Mouse (Mus musculus) ovary, postnatal 10 days (tissue): Measurements from ENCODE around the gene Rasgef1b.

Experiments used
- DNase-seq: peaks from one replicate; pipeline ENCODE4 v3.0.0; 2022; ENCODE audit warnings: low spot score

Gene Rasgef1b

DNA sequence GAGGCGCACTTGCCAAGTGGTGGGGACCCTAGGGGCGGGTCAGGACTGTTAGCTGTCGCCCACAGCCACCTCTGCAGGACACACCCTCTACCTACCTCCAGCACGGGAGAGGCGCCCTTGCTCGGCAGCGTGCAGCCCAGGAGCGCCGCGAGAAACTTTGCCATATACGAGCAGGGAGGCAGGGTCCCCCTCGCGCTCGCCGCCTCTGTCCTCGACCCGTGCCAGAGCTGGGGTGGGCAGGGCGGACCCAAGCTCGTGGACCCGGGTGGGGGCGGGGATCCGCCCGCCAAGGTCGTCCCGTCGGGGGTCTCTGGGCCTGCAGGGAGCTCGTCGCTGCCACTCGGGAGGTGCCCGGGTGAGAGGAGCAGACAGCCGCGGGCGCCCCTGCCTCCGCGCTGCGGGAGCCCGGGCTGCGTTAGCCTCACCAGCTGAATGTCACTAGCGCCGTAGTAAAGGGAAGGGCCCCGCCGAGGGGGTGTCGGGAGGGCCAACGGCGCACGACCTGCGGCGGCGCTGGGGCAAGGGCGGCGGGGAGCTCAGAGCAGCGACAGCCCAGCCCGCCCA, at the start of gene Rasgef1b:
TSS of gene Rasgef1b (minus strand) at position 417 of the 564 bp plus-strand sequence.
- peak; percentile 45 for DNase-seq

DNA sequence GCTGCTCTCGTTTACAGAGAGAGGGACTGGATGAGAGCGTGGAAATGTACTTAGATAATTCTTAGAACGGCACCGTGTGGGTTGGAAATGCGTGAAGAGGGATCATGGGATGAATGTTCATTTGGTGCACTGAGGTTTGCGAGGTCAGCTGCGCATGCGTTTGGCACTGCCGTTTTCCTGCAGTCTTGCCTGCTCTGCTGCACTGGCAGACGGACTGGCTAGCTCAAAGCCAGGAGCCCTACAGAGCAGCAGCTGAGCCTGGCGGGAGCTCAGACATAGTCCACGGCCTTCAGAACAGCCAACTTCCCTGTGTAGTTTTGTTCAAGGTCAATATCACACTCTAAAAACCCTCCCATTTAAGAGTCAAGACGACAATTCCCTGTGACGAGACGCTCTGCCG, 46.5 kb upstream of the Rasgef1b start:
- no peak for DNase-seq

DNA sequence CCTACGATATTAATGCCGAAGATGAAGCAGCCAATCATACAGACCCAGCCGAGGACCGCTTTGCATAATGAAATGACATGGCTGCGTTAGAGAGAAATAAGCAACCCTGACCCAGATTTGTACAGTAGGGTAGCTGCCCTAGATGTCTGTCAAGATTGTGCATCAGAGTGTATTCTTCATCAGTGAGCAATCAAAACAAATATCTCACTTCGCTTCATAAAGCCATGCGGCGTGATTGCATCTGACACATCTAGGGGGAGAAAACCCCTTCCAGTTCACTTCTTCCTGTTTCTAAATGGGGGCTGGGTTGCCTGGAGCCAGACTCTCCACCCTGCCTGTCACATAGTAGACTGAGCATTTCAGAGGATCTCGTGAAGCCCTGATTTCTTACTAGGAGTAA, 44.4 kb upstream of the Rasgef1b start:
- no peak for DNase-seq

DNA sequence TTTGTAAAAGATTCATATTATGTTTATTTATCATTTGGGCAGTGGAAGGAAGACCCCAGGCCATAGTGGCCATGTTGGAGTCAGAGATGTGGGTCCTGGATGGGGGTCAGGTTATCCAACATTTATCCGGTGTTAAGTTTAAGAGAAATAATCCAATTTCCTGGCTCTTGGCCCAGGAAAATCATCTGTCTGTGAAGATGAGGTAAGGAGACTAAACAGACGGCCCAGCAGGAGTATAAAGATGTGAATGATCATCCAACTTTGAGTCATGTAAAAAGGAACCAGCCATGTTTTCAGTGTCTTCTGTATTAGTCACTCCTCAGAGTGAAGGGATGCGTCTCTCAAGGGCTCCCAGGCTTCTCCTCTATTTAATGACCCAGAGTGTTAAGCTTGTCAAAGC, 35.4 kb upstream of the Rasgef1b start:
- DNase-seq: no peak

DNA sequence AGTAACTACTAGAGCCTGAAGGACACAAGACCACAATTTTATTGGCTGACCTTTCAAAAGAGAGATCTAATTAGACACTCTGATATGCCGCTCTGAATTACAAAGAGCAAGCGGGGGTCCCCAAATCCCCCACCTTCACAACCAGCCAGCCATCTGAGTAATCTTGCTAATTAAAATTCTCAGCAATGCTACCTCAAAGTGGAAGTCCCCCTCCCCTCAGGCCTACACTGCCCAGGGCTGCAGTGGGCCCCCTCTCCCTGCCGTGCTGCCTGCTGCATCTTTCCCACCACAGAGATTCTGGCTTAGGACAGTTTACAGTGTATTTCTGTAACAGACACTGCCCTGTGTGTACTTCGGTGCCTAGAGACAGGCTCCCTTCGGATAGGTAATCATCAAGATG, 30.0 kb upstream of the Rasgef1b start:
- no peak for DNase-seq

DNA sequence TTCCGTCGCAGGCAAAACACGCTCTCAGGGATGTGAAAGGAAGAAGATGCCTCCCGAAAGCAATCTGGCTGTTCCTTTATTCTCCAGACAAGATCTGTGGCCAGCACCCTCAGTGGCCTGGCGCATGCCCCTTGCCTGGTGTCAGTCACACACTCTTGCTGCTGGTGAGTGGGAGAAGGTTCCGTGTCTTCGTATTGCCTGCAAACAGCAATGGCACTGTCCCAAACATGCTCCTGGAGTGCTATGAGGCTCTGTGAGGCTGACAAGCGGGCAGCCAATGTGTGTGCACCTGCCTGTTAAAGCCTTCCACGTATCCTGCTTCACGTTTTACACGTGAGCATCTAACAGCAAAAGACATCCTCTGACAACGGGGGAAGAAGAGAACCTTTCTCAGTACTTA, 25.0 kb upstream of the Rasgef1b start:
- no peak for DNase-seq

DNA sequence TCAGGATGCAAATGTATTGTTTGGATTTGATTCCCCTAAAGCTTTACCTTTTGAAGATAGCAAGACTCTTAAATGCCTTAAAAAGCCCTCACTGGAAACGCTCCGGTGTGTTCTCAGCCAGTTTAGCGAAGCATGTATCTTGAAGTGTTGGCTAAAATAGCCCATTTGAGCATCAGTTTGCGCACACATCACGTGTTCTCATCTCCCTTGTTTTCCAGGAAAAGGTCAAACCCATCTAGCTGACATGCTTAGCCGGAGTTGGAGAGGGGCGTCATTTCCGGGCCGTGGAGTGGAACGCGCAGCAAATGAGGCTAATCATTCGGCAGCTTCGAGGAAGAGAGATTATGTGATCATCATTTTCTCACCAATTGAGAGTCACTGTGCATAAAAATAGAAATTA, 24.5 kb upstream of the Rasgef1b start:
- DNase-seq: no peak

DNA sequence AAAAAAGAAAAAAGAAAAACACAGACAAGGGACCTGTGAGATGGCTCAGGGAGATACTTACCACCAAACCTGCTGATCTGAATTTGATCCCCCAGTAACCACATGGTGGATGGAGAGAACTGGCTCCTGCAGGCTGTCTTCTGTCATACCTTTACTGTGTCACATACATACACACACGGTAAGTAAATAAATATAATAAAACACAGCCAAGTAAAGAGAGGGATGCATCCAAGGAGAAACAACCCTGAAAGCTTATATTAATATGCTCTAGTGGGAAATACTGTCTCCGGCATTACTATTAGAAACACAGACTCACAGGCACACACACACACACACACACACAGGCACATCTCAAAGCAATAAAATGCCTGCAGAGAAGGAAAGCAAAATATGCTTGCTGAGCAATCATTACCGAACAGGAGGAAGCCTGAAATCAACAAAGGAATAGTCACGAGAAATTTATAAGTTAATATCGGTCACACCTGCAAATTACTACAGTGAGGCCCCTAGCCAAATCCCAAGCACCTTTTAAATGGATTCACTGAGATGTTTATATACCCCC, 23.9 kb upstream of the Rasgef1b start:
- DNase-seq: no peak

DNA sequence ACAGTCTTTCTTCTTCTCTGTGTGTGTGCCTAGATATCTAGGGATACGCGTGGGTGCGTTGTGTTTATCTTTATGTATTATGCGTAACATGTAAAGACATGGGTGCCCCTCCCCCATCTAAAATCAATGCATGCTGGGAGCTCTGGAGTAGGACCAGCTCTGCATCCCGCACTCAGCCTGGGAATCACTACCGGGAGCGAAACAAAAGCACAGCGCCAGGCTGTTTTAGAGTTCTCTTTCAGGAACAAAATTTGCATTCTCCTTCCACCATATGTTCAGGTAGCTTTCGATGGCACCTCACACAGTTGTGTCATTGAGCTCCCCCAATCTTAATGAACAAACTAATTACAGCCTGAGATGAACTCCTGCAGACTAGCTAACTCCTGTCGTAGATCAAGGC, 19.6 kb upstream of the Rasgef1b start:
- DNase-seq: no peak

DNA sequence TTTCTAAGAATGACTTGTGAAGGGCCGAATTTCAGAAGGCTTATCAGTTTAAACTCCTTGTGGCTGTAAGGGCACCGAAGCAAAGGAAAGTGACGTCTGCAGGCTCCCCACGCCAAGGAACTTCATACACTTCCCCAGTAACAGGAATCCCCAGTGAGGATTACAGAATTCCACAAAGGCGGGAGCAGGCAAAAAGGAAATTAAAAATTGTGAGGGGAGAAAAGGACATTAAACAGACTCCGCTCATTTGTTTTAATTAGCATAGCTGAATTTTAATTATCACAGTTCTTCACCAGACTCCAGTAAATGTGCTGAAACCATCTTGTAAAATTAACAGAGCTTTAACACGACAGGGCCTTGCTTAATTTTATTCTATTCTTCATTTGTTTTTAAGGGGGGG, 17.2 kb upstream of the Rasgef1b start:
- no peak for DNase-seq

DNA sequence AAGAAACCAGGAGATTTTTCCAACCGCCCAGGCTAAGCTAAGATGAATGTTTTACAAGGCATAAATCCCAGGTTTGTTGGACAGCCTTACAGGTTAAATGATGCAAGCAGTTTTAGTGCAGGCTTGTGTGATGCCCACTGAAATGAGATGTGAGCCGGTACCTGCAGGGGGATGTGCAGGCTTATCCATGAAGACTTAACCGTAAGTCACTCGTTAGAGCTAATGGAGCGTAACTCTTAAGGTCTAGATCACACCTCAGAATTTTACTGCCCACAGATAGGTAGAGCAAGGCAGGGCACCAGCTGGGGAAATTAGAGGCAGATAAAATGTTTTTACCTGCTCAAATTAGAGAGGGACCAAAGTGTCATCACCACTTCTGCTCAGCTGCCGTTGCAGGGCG, 14.0 kb upstream of the Rasgef1b start:
- no peak for DNase-seq

DNA sequence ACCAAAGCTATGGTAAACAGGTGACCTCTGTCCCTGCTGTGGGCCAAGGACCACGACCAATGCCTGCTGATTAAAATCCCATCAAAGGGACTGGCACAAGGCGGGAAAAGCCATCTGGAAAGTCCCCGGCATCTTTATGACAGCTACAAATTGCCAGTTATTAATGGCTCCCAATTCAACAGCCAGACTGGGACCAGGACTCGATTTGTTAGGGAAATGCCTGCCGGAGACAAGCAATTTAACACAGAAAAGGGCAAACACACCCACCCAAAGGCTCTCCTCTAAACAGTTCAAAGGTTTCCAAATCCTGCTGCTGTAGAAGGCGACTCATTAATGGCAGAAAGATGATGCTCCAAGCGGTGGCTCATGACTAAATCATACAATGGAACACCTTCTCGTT, 13.2 kb upstream of the Rasgef1b start:
- no peak for DNase-seq

DNA sequence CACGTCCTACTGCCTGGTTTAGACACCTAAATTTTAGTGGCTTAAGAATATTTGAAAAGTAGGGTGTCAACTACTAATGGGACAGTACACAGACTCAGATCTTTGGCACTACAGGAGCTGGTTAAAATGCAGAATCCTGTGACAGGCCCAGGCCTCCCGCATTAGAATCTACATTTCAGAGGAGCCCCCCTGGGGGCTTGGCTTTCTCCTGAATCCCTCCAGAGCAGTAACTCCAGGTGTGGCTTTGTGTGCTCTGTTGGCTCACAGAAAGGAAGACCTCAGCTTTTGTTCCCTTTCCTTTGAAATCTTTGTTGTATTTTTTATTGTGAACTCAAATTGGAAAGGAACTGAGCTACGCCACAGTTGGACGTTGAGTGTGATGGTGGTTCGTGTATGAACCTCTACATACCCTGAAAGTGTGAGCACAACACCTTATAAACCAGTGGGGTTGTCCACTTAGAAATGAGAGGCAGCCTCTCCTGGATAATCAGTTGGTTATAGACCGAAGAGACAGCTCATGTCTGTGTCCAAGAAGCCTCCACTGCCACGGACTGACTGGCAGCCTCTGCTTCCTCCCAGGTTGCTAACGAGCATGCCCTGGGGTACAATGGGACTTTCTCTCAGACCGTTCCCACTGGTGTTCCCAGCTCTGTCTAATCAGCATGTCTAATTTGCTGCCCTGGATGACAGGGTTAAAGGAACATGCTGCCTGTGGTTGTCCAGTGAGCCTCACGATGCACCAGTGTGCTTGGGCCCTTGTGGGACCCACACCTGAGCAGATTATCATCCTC, 9.3 kb upstream of the Rasgef1b start:
- DNase-seq: no peak

DNA sequence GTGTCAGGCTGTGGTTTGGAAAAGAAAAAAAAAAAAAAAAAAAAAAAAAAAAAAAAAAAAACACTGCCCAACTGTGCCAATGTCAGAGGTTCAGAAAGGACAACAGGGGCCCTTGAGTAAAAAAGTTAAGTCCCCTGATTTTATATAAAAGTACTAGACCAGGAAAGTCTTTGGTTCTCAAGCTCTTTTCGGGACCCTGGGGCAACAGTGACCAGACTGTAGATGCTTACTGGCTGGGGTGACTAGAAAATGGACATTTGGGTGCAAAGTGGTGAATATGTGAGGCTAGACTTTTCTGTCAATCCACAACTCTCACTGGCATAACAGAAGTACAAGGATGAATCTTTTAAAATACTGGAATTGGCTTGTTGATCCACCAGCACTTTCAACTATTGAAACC, 1.1 kb upstream of the Rasgef1b start:
- DNase-seq: no peak

DNA sequence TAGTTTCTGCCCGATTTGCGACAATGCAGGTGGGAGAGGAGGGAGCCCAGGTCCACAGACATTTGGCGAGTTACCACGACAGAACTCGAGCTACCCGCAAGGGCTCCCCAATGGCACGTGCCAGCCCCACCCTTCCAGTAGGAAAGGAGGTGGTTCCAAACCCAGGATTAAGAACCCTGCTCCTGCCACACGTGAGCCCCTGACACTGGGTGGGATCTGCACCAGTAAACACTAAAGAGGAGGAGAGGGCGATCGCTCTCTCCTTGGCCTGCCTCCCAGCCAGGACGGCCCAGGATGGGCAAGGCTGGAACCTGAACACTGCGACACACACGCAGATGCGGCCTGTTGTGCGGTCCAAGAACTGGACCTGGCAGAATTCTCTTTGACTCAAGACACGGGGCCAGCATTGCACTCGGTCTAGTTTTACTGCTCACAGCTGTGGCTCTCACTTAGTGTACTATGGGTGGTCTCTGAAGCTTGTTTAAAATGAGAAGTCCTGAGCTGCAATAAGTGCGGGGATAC, 557 bp upstream of the Rasgef1b start:
- DNase-seq: peak; percentile 9

DNA sequence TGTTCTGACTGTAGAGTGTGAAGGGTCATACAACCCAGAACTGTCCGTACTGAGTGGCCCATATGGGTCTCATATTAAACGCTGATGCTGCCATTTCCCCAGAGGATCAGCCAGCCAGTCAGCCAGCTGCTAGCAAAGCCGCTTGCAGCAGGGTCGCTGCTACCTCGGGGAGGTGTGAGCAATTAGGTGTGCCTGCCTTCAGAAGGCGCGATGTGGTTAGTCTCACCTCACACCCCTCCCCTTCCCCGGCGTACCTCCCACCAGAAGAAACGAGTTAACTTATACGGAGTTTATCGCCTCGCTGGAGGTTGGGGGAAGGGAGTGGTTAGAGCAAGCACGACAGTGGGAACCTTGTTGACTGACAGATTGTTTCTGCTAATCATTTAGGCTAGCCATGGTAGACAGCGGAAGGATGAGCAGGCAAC, 826 bp downstream of the Rasgef1b start:
- DNase-seq: no peak

DNA sequence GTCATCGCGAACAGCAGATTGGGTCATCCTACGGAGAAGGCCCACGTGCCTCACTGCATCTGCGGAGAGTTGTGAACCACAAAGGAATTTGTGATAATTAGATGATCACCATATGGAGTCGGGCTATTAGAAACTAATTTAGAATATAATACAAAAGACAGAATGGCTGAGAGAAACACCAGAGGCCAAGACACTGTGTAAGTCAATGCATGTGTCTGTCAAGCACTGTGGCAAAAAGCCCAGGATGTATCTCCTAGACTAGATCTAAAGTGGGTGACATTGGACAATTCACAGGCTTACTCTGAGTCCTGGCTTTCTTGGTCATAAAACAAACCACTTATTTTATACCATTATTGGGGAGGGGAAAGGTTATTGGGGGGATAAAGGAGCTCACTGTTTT, 4.9 kb downstream of the Rasgef1b start:
- no peak for DNase-seq

DNA sequence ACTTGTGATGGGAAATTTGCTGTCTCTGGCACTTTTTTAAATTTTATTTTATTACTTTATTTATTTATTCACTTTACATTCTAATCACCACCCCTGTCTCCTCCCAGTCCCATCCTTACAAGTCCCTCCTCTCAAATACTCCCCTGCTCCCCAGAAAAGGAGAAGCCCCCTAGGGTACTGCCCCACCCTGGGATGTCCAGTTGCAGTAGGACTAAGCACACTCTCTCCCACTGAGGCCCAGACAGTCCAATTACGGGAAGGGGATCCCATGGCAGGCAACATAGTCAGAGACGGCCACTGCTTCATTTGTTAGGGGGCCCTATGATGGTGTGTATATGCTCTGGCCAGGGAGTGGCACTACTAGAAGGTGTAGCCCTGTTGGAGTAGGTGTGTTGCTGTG, 6.6 kb downstream of the Rasgef1b start:
- no peak for DNase-seq

DNA sequence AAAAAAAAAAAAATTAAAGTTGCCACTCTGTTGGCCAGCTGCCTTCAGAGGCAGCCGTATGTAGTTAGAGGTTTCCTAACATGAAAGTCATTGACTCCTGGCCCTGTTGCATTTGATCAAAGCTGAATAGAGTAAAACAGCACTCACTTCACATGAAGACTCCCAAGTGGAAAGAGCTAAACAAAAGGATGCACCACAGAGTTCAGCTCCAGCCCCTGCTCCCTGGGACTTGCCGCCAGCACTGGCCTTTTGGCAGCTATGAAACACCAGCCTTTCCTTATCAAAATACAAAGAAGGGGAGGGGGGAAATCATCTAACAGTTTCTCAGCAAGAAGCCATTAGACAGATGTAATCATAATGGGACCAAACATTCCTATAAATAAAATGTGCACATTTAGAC, 8.3 kb downstream of the Rasgef1b start:
- no peak for DNase-seq

DNA sequence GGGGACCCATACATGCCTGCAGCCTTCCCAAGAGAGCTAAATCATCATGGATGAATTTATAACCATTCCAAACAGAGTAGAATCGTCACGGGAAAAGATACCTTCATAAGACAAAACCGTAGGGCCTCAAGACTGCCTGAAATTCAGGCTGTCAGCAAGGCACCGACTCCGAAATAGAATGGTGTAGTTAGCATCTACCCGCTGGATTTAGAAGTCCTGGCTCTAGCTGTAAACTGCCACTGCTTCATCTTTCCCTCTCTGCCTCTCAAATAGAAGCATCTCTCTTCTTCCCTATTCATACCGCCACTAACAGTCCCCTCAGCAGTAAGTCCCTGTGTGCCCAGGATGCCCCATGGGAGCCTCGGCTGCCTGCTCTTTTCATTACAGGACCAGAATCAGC, 10.9 kb downstream of the Rasgef1b start:
- DNase-seq: no peak

DNA sequence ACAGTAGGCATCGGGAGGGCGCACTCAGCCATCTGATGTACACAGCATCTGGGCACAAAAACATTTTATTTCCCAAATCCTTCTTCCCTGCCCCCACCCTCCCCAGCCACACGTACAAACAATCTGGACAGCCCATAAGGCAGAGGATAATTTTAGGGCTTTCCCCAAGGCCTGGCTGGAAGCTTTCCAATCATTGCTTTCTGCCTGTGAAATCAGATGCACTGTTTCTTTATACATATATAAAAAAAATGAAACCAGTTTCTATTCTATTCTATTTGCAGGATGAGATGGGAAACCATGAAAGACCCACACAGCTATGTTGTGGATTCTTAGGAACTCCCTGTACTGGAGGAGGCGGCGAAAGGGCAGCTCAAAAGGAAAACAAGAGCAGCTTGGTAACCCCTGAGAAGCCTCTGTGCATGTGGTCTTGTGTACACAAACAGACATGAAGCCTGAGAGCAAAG, 13.6 kb downstream of the Rasgef1b start:
- DNase-seq: no peak

DNA sequence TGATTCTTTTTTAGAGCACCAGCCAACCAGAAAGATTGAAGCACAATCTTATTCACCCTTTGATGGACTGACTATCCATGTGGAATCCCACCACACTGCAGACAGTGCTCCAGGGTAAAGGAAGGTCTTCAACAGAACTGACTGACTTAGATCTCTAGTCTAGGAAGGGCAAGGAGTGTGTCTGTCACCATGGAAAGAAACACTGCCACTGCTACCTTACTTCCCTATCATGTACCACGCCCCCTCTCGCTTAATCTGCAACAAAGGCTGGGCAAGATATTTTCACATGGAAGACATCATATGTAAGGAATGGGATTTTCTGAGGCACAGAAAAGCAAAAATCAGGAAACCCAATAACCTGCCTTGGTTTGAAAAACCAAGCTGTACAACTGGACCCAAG, 16.9 kb downstream of the Rasgef1b start:
- no peak for DNase-seq

DNA sequence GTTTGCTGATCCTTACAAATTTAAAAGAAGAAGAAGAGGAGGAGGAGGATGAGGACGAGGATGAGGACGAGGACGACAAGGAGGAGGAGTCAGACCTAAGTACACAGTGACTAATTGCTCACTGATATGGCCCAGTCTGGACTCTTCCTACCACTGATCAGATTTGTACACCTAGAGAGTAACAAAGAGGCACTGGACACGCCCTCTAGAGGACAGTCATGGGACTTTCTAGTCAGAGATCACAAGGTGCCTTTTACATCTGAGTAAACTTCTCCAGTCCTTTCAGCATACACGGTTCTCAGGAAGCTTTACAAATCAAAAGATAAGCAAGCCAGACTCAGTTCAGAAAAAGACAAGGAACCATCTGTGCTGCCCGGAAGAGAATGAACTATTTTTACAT, 20.2 kb downstream of the Rasgef1b start:
- DNase-seq: no peak
